Mouse (Mus musculus): ENCODE measurements at regions not wholly inside any gene's neighbourhood (a gene's known extent, or its start where the extent isn't known, plus 50 kb on each side); places are given as distances from the start of the nearest gene placed in this dataset.

GRCm38 (mm10) chr13:107766397-107767261, 277.6 kb upstream of the Smim15 start:
- no peak for DNase-seq

- no peak for DNase-seq
Observed at GRCm38 (mm10) chr13:107763911-107764310, 280.3 kb upstream of the Smim15 start.

GRCm38 (mm10) chr13:107760511-107760910, 283.7 kb upstream of the Smim15 start:
- no peak for DNase-seq

GRCm38 (mm10) chr13:107758327-107759095, 285.7 kb upstream of the Smim15 start:
- no peak for DNase-seq

GRCm38 (mm10) chr13:107752745-107753144, 291.5 kb upstream of the Smim15 start:
- DNase-seq, result no peak

GRCm38 (mm10) chr13:107743464-107744218, 300.6 kb upstream of the Smim15 start:
- DNase-seq, result no peak

- DNase-seq, result peak; percentile 10
Observed at GRCm38 (mm10) chr13:107736581-107736980, 307.7 kb upstream of the Smim15 start.

GRCm38 (mm10) chr13:107734161-107734905, 309.9 kb upstream of the Smim15 start:
- DNase-seq, result no peak

- peak; percentile 26 for DNase-seq
Observed at GRCm38 (mm10) chr13:107730976-107731375, 313.3 kb upstream of the Smim15 start.

GRCm38 (mm10) chr13:107726491-107726890, 317.8 kb upstream of the Smim15 start:
- no peak for DNase-seq

- DNase-seq, result no peak
Observed at GRCm38 (mm10) chr13:107721901-107722300, 322.3 kb upstream of the Smim15 start.

- DNase-seq, result no peak
Observed at GRCm38 (mm10) chr13:107720874-107721574, 323.2 kb upstream of the Smim15 start.

GRCm38 (mm10) chr13:107718973-107719620, 325.1 kb upstream of the Smim15 start:
- DNase-seq, result no peak

- no peak for DNase-seq
Observed at GRCm38 (mm10) chr13:107715616-107716015, 328.6 kb upstream of the Smim15 start.

GRCm38 (mm10) chr13:107714001-107714400, 330.2 kb upstream of the Smim15 start:
- DNase-seq, result peak; percentile 65

GRCm38 (mm10) chr13:107711341-107711994, 332.8 kb upstream of the Smim15 start:
- no peak for DNase-seq

- DNase-seq, result no peak
Observed at GRCm38 (mm10) chr13:107710368-107710767, 333.9 kb upstream of the Smim15 start.

- DNase-seq, result no peak
Observed at GRCm38 (mm10) chr13:107709828-107710227, 334.4 kb upstream of the Smim15 start.

- no peak for DNase-seq
Observed at GRCm38 (mm10) chr13:107703736-107704135, 340.5 kb upstream of the Smim15 start.

Measured in adrenal gland, postnatal 10 days (tissue).